Mouse (Mus musculus) inflammation-experienced regulatory T-cells (primary cell): ENCODE results near the gene Psg25. TPM values are rescaled to one million over a fixed set of nuclear protein-coding genes. Genes with fewer than 3 reads are reported as not detected.

Experiments
- polyA plus RNA-seq, 2 experiments: library from polyadenylated mRNA; unstranded; fragments of 100-300 nt; shearing (Covaris generic); gene quantifications; one replicate each; pipeline ENCODE4 v1.2.1; 2017

Psg25 gene
- under 1 TPM; 0.05 to 0.39 TPM for polyA plus RNA-seq

GRCm38 (mm10) chr7:18532169-18532568 lies at the start of gene Psg25:
Gene Psg25 (minus strand): TSS chr7:18532269.

DNA sequence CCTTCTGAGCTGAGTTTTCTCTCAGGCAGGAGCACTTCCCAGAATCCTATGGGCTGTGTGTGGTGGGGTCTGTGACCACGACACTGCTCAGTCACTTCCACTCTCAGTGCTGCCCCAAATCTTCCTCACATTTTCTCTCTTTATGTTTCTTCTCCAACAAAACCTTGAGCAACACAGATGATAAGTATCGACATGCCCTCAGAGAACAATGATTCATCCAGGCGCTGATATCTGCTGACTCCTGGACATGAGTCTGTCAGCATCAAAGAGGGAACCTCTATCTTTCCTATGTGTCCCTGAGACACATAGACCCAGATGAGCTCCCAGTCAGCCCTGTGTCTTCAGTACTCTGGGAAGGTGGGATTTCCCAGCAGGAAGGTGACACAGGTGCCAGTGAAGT lies 35.1 kb upstream of the Psg25 start, which contains the start of gene Psg27:
Gene Psg27, minus strand, starts transcription at position 101 of the 400 bp plus-strand sequence.

DNA sequence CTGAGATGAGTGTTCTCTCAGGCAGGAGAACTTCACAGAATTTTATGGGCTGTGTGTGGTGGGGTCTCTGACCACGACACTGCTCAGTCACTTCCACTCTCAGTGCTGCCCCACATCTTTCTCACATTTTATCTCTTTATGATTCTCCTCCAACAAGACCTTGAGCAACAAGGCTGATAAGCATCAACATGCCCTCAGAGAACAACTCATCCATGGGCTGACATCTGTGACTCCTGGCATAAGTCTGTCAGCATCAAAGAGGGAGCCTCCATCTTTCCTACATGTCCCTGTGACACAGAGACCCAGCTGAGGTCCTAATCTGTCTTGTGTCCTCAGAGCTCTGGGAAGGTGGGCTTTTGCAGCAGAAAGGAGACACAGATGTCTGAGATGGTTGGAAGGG lies 48.0 kb downstream of the Psg25 start, which contains the start of gene Psg26:
Gene Psg26, minus strand, starts transcription at position 101 of the 400 bp plus-strand sequence.

Other genes starting within 250 kb of the Psg25 start
- gene Psg18, start 177.3 kb downstream of the Psg25 start, polyA plus RNA-seq = under 1 TPM in 1 of 2 experiments, not detected in 1; 0.37 TPM
- under 1 TPM in 1 of 2 experiments, not detected in 1; 0.49 TPM for gene Psg28, start 100.2 kb downstream of the Psg25 start, polyA plus RNA-seq
- not detected for gene Psg26, start 48.1 kb downstream of the Psg25 start, polyA plus RNA-seq
- not detected for gene Psg27, start 35.0 kb upstream of the Psg25 start, polyA plus RNA-seq
- gene Psg23, start 84.2 kb upstream of the Psg25 start, polyA plus RNA-seq = under 1 TPM; 0.16 to 0.22 TPM
- under 1 TPM; 0.19 to 0.86 TPM for gene Psg21, start 124.5 kb upstream of the Psg25 start, polyA plus RNA-seq
- under 1 TPM in 1 of 2 experiments, not detected in 1; 0.94 TPM for gene Psg20, start 153.9 kb upstream of the Psg25 start, polyA plus RNA-seq
- gene Psg22, start 185.8 kb upstream of the Psg25 start, polyA plus RNA-seq = not detected